Mouse (Mus musculus) limb, embryonic 14.5 days (tissue): ENCODE data around the gene Rabl6. TPM values are rescaled to one million over a fixed set of nuclear protein-coding genes. Genes with fewer than 3 reads are reported as not detected.

ENCODE experiments used
- ATAC-seq: fragments of 200-750 bp; cut with Nextera tagmentation; 2 replicates; pipeline ENCODE4 v1.8.0; 2017; ENCODE audit warnings: low read depth, moderate number of reproducible peaks, moderate TSS enrichment; ENCODE audit not compliant: low FRiP score
- DNase-seq: peaks from one replicate; pipeline ENCODE4 v3.0.0-alpha.2; 2015; ENCODE audit warnings: low spot score
- H3K27ac ChIP-seq: fragments of 300-500 bp; sonication (generic); replicated peaks from 2 replicates; pipeline ENCODE4 v1.5.1; 2014; ENCODE audit warnings: low read depth, mild to moderate bottlenecking, low read length, moderate library complexity, mixed read lengths
- H3K27me3 ChIP-seq: fragments of 300-500 bp; sonication (generic); 2 replicates; pipeline ENCODE4 v1.6.1; 2014; ENCODE audit warnings: low read length, mixed read lengths; ENCODE audit not compliant: control insufficient read depth, insufficient read depth
- H3K36me3 ChIP-seq: fragments of 300-500 bp; sonication (generic); 2 replicates; pipeline ENCODE4 v1.6.1; 2014; ENCODE audit warnings: mild to moderate bottlenecking, low read length, moderate library complexity, mixed read lengths; ENCODE audit not compliant: control insufficient read depth, insufficient read depth
- H3K4me1 ChIP-seq: fragments of 300-500 bp; sonication (generic); 2 replicates; pipeline ENCODE4 v1.6.1; 2014; ENCODE audit warnings: antibody characterized with exemption, low read length, mixed read lengths; ENCODE audit not compliant: control insufficient read depth, insufficient read depth
- H3K4me2 ChIP-seq: fragments of 300-500 bp; sonication (generic); replicated peaks from 2 replicates; pipeline ENCODE4 v1.6.1; 2014; ENCODE audit warnings: low read depth, mild to moderate bottlenecking, low read length, moderate library complexity; ENCODE audit not compliant: severe bottlenecking
- H3K4me3 ChIP-seq: fragments of 300-500 bp; sonication (generic); replicated peaks from 2 replicates; pipeline ENCODE4 v1.5.1; 2014; ENCODE audit warnings: low read length
- H3K9ac ChIP-seq: fragments of 300-500 bp; sonication (generic); 2 replicates; pipeline ENCODE4 v1.6.1; 2014; ENCODE audit warnings: mild to moderate bottlenecking, low read depth, low read length, moderate library complexity; ENCODE audit not compliant: severe bottlenecking
- H3K9me3 ChIP-seq: fragments of 300-500 bp; sonication (generic); 2 replicates; pipeline ENCODE4 v1.6.1; 2016; ENCODE audit warnings: low read length; ENCODE audit not compliant: control insufficient read depth
- POLR2A ChIP-seq: fragments of 200-500 bp; IDR thresholded peaks from 2 replicates; pipeline ENCODE4 v1.8.0; 2012; ENCODE audit warnings: inconsistent platforms, mild to moderate bottlenecking, moderate library complexity, borderline replicate concordance; ENCODE audit not compliant: insufficient read depth, insufficient read length; ENCODE audit errors: extremely low read depth
- WGBS: fragments of 180-500 bp; shearing (Covaris S2); extraction: QIAGEN DNeasy Blood & Tissue Kit; methylation state at CpG from one replicate; pipeline ENCODE4 v1.1.7; 2014; 5-methylcytosine and 5-hydroxymethylcytosine counted together
- polyA plus RNA-seq, 2 experiments: library from polyadenylated mRNA; depleted of rRNA in 1 of 2; stranded (reverse) in 1 of 2; unstranded in 1 of 2; fragments of >200 nt; fragmentation: Nextera tagmentation in 1 of 2; extraction: Ambion mirVana in 1 of 2; gene quantifications; 2 replicates each; pipeline versions ENCODE4 v1.2.1 to v1.2.3; 2012 to 2014

Gene Rabl6
- polyA plus RNA-seq, 2 experiments: 74.8 to 99.4 TPM

- ATAC-seq (0 out of 2 replicates have a peak, but pooled peaks have one; percentile 45), DNase-seq (no peak)
- Histone ChIP-seq H3K27ac (no peak overlapping the region), H3K27me3 (no peaks in the 10 kb centered on the region), H3K4me2 (no peak overlapping the region), H3K36me3 (peaks cover 95% of the 10 kb centered on the region), H3K9ac (no peak overlapping the region), H3K4me3 (no peak overlapping the region), H3K4me1 (no peaks in the 10 kb centered on the region), H3K9me3 (no peaks in the 10 kb centered on the region)
- no peak for TF ChIP-seq POLR2A
- 92% methylated on average over 5 of the region's 5 CpGs for WGBS
Observed at GRCm38 (mm10) chr2:25596765-25597510, 11.4 kb downstream of the Rabl6 start.

- H3K27ac ChIP-seq: no peak overlapping the region
- DNase-seq (no peak), ATAC-seq (no peak)
- 90% methylated on average over 2 of the region's 2 CpGs for WGBS
- H3K9me3 ChIP-seq: no peaks in the 10 kb centered on the region
- no peak overlapping the region for H3K9ac ChIP-seq
- no peaks in the 10 kb centered on the region for H3K4me1 ChIP-seq
- no peak for TF ChIP-seq POLR2A
- no peaks in the 10 kb centered on the region for H3K27me3 ChIP-seq
- no peak overlapping the region for H3K4me3 ChIP-seq
- peaks cover 88% of the 10 kb centered on the region for H3K36me3 ChIP-seq
- no peak overlapping the region for H3K4me2 ChIP-seq
Observed at GRCm38 (mm10) chr2:25591863-25592262, 16.5 kb downstream of the Rabl6 start.

GRCm38 (mm10) chr2:25588227-25588907 is 20.0 kb downstream of the Rabl6 start:
- no peak overlapping the region for H3K4me3 ChIP-seq
- WGBS: 91% methylated on average over 8 of the region's 8 CpGs
- H3K9ac ChIP-seq: no peak overlapping the region
- no peaks in the 10 kb centered on the region for H3K9me3 ChIP-seq
- TF ChIP-seq POLR2A: no peak
- ATAC-seq (no peak), DNase-seq (no peak)
- no peak overlapping the region for H3K27ac ChIP-seq
- no peaks in the 10 kb centered on the region for H3K27me3 ChIP-seq
- H3K4me1 ChIP-seq: no peaks in the 10 kb centered on the region
- H3K4me2 ChIP-seq: no peak overlapping the region
- H3K36me3 ChIP-seq: peaks cover 92% of the 10 kb centered on the region

GRCm38 (mm10) chr2:25587290-25587689 is 21.0 kb downstream of the Rabl6 start:
- H3K4me1 ChIP-seq: peaks cover 3% of the 10 kb centered on the region; the same call in 1 of the 2 replicates
- WGBS: 82% methylated on average over 7 of the region's 8 CpGs
- peaks cover 88% of the 10 kb centered on the region for H3K36me3 ChIP-seq
- no peak overlapping the region for H3K27ac ChIP-seq
- no peak overlapping the region for H3K9ac ChIP-seq
- DNase-seq: no peak
- H3K27me3 ChIP-seq: no peaks in the 10 kb centered on the region
- no peak for ATAC-seq
- no peak overlapping the region for H3K4me3 ChIP-seq
- TF ChIP-seq POLR2A: no peak
- no peak overlapping the region for H3K4me2 ChIP-seq
- no peaks in the 10 kb centered on the region for H3K9me3 ChIP-seq

- H3K9me3 ChIP-seq: no peaks in the 10 kb centered on the region
- H3K9ac ChIP-seq: no peak overlapping the region
- H3K4me1 ChIP-seq: peaks cover 11% of the 10 kb centered on the region; the same call in 1 of the 2 replicates
- ATAC-seq (no peak), DNase-seq (no peak)
- no peak for TF ChIP-seq POLR2A
- H3K27ac ChIP-seq: no peak overlapping the region
- peaks cover 7% of the 10 kb centered on the region for H3K27me3 ChIP-seq
- peaks cover 72% of the 10 kb centered on the region for H3K36me3 ChIP-seq
- 84% methylated on average over 3 of the region's 3 CpGs for WGBS
- no peak overlapping the region for H3K4me3 ChIP-seq
- H3K4me2 ChIP-seq: no peak overlapping the region
Observed at GRCm38 (mm10) chr2:25585601-25586000, 22.7 kb downstream of the Rabl6 start.
